Mouse (Mus musculus) midbrain, embryonic 15.5 days (tissue): ENCODE data around the gene Cacna1a. TPM values are rescaled to one million over a fixed set of nuclear protein-coding genes. Genes with fewer than 3 reads are reported as not detected.

ENCODE experiments used
- ATAC-seq: fragments of 200-750 bp; cut with Nextera tagmentation; replicated peaks from 2 replicates; pipeline ENCODE4 v1.8.0; 2017; ENCODE audit warnings: moderate TSS enrichment
- H3K27ac ChIP-seq: fragments of 300-500 bp; sonication (generic); 2 replicates; pipeline ENCODE4 v1.5.1; 2015; ENCODE audit warnings: mild to moderate bottlenecking, inconsistent platforms
- H3K27me3 ChIP-seq: fragments of 300-500 bp; sonication (generic); replicated peaks from 2 replicates; pipeline ENCODE4 v1.6.1; 2015; ENCODE audit warnings: inconsistent platforms
- H3K36me3 ChIP-seq: fragments of 300-500 bp; sonication (generic); replicated peaks from 2 replicates; pipeline ENCODE4 v1.6.1; 2015; ENCODE audit warnings: inconsistent platforms
- H3K4me1 ChIP-seq: fragments of 300-500 bp; sonication (generic); 2 replicates; pipeline ENCODE4 v1.6.1; 2015; ENCODE audit warnings: inconsistent platforms
- H3K4me2 ChIP-seq: fragments of 300-500 bp; sonication (generic); 2 replicates; pipeline ENCODE4 v1.6.1; 2015; ENCODE audit warnings: inconsistent platforms, mild to moderate bottlenecking, moderate library complexity
- H3K4me3 ChIP-seq: fragments of 300-500 bp; sonication (generic); 2 replicates; pipeline ENCODE4 v1.5.1; 2015; ENCODE audit warnings: mild to moderate bottlenecking, inconsistent platforms
- H3K9ac ChIP-seq: fragments of 300-500 bp; sonication (generic); 2 replicates; pipeline ENCODE4 v1.6.1; 2015; ENCODE audit warnings: mild to moderate bottlenecking, inconsistent platforms
- H3K9me3 ChIP-seq: fragments of 300-500 bp; sonication (generic); 2 replicates; pipeline ENCODE4 v1.6.1; 2016; ENCODE audit warnings: inconsistent platforms
- WGBS: fragments of 180-500 bp; shearing (Covaris S2); methylation state at CpG from one replicate; pipeline ENCODE4 v1.1.7; 2015; ENCODE audit warnings: mixed read lengths; 5-methylcytosine and 5-hydroxymethylcytosine counted together
- polyA plus RNA-seq: library from polyadenylated mRNA; unstranded; fragments of >200 nt; fragmentation: Nextera tagmentation; extraction: Ambion mirVana; gene quantifications from 2 replicates; pipeline ENCODE4 v1.2.1, GENCODE M21; 2015

Gene Cacna1a
- polyA plus RNA-seq, 1 experiment from 2014 or later: 24.8 TPM

GRCm38 (mm10) chr8:84654597-84654996 is 266.4 kb downstream of the Cacna1a start:
- 41% methylated on average over 4 of the region's 4 CpGs for WGBS
- H3K36me3 ChIP-seq: no peaks in the 10 kb centered on the region
- H3K4me2 ChIP-seq: no peak overlapping the region
- H3K9ac ChIP-seq: no peak overlapping the region
- ATAC-seq: no peak
- no peaks in the 10 kb centered on the region for H3K9me3 ChIP-seq
- no peak overlapping the region for H3K4me3 ChIP-seq
- H3K27ac ChIP-seq: no peak overlapping the region
- peaks cover 20% of the 10 kb centered on the region for H3K4me1 ChIP-seq
- no peaks in the 10 kb centered on the region; the same call in 1 of the 2 replicates for H3K27me3 ChIP-seq

DNA sequence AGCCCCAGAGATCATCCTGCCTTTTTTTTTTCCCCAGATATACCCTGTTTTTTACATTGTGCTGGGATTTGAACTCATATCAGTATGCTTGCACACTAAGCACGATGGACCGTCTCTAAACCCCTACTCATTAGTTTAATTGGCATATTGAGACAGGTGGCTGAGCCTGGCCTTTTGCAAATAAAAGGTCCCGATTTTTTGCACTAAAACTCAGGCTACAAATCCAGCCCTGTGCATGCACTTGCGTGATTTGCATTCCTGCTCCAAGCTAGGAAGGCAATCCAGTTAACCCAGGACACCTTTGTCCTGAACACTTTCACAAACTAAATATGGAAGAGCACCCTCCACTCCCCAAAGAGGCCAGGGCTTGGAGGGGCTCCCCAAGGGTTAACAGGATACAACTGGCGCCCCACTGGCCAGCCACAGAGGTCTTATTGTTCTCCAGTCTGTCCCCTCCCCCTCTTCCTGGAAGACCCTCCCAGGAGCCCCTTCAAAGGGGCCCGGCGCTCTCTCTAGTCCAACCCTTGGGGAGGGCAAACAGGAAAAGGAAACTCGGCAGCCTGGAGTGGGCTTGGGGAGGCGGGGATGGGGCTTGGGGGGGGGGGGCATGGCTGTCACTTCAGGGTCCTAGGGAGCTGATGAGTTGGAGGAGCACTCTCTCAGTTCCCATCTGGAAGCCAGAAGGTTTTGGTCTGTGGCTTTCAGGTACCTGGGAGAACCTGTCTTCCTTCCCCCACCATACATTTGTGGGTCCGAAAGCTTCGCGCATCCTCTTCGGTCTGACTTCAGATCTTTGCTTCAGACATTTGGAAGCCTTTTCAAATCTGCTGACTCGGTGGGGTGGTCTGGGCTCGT is 267.3 kb downstream of the Cacna1a start:
- H3K27ac ChIP-seq: peak overlapping the region; percentile 64
- peaks cover 29% of the 10 kb centered on the region for H3K4me1 ChIP-seq
- WGBS: 1% methylated on average over 15 of the region's 15 CpGs
- peak overlapping the region; percentile 42 for H3K4me2 ChIP-seq
- H3K9ac ChIP-seq: 0 out of 2 replicates have a peak overlapping the region, but pooled peaks have one; percentile 2
- no peaks in the 10 kb centered on the region; the same call in 1 of the 2 replicates for H3K27me3 ChIP-seq
- H3K4me3 ChIP-seq: peak overlapping the region; percentile 17
- no peaks in the 10 kb centered on the region for H3K9me3 ChIP-seq
- no peaks in the 10 kb centered on the region for H3K36me3 ChIP-seq
- peak; percentile 65 for ATAC-seq

DNA sequence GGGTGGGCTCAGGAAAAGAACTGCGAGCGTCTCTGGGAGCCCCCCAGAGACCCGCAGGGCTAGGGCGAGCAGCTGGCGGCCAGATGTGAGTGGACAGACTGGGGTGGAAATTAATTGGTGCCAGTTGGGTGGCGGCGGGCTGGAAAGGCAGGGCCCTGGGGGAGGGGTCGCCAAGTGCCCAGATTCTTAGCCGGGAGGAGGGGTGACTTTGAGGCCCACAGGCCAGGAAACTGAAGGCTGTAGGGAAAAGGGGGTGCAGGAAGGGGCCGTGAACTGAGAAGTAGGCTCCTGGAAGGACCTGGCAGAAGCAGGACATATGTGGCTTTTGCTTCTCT is 267.9 kb downstream of the Cacna1a start:
- Histone ChIP-seq H3K9me3 (no peaks in the 10 kb centered on the region), H3K4me1 (peaks cover 34% of the 10 kb centered on the region), H3K4me2 (peak overlapping the region; percentile 42), H3K4me3 (peak overlapping the region; percentile 17), H3K9ac (peak overlapping the region; percentile 2; the same call in 1 of the 2 replicates), H3K36me3 (no peaks in the 10 kb centered on the region), H3K27me3 (no peaks in the 10 kb centered on the region; the same call in 1 of the 2 replicates), H3K27ac (peak overlapping the region; percentile 64)
- ATAC-seq: no peak
- WGBS: under 1% methylated on average over 10 of the region's 10 CpGs

GRCm38 (mm10) chr8:84656641-84657126 is 268.4 kb downstream of the Cacna1a start:
- Histone ChIP-seq H3K9ac (peak overlapping the region; percentile 2; the same call in 1 of the 2 replicates), H3K27me3 (no peaks in the 10 kb centered on the region; the same call in 1 of the 2 replicates), H3K9me3 (no peaks in the 10 kb centered on the region), H3K27ac (peak overlapping the region; percentile 64), H3K36me3 (no peaks in the 10 kb centered on the region), H3K4me3 (peak overlapping the region; percentile 17), H3K4me2 (peak overlapping the region; percentile 42), H3K4me1 (peaks cover 38% of the 10 kb centered on the region)
- ATAC-seq: no peak; the same call in 1 of the 2 replicates
- WGBS: 4% methylated on average over 23 of the region's 23 CpGs

GRCm38 (mm10) chr8:84657203-84657602 is 269.0 kb downstream of the Cacna1a start:
- Histone ChIP-seq H3K4me3 (no peak overlapping the region), H3K36me3 (no peaks in the 10 kb centered on the region), H3K9me3 (no peaks in the 10 kb centered on the region), H3K4me1 (peaks cover 43% of the 10 kb centered on the region), H3K4me2 (0 out of 2 replicates have a peak overlapping the region, but pooled peaks have one; percentile 42), H3K9ac (no peak overlapping the region), H3K27me3 (no peaks in the 10 kb centered on the region; the same call in 1 of the 2 replicates), H3K27ac (0 out of 2 replicates have a peak overlapping the region, but pooled peaks have one; percentile 64)
- ATAC-seq: no peak

GRCm38 (mm10) chr8:84657680-84658079 is 269.4 kb downstream of the Cacna1a start:
- Histone ChIP-seq H3K36me3 (no peaks in the 10 kb centered on the region), H3K4me1 (peaks cover 47% of the 10 kb centered on the region), H3K9ac (no peak overlapping the region), H3K9me3 (no peaks in the 10 kb centered on the region), H3K4me3 (no peak overlapping the region), H3K4me2 (no peak overlapping the region), H3K27me3 (no peaks in the 10 kb centered on the region; the same call in 1 of the 2 replicates), H3K27ac (no peak overlapping the region)
- WGBS: 41% methylated on average over 4 of the region's 4 CpGs
- no peak for ATAC-seq

GRCm38 (mm10) chr8:84658951-84659350 is 270.7 kb downstream of the Cacna1a start:
- Histone ChIP-seq H3K4me1 (peaks cover 56% of the 10 kb centered on the region), H3K9ac (no peak overlapping the region), H3K36me3 (no peaks in the 10 kb centered on the region), H3K9me3 (no peaks in the 10 kb centered on the region), H3K27ac (no peak overlapping the region), H3K4me2 (no peak overlapping the region), H3K4me3 (no peak overlapping the region), H3K27me3 (no peaks in the 10 kb centered on the region; the same call in 1 of the 2 replicates)
- WGBS: 33% methylated on average over 1 of the region's 1 CpGs
- no peak for ATAC-seq

DNA sequence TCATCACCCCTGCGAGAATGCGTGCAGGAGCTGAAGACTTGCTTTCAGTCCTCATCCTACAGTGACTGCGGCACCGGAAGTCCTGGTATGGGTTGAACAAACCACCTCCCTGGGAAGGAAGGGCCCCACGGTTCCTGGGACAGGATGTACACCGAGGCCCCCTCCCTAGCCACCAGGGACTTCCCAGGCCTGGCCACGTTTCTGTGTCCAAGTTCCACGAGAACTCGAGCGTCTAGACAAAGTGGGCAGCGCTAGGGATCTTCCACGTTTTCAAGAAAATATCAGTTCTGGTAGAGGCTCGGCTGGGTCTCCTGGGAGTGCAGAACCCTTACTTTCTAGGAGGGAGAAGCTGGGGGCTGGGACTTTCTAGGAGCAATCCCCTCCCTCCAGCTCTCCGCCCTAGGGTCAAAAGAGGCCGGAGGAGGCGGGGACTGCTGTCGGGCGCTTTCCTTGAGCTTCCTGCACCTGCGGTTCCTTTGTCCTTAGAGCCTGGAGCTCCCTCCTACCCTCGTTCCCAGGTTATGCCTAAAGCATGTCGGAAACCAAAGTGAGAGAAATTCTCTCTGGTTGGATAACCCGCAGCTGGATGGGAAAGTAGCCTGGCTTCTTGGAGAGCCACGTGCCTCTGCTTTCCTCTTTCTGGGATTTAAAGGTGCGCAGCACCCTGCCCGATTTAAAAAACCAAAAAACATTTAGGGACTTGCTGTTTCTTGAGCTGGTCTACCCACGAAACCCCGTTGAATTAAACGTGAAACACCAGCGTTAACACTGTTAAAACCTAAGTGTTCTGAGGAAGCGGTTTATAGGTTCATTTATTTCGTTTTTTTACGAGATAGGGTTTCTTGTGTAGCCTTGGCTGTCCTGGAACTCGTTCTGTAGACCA is 271.9 kb downstream of the Cacna1a start:
- no peaks in the 10 kb centered on the region; the same call in 1 of the 2 replicates for H3K27me3 ChIP-seq
- H3K9me3 ChIP-seq: no peaks in the 10 kb centered on the region
- peak overlapping the region; percentile 73 for H3K4me2 ChIP-seq
- peak overlapping the region; percentile 20; the same call in 1 of the 2 replicates for H3K9ac ChIP-seq
- H3K4me3 ChIP-seq: peak overlapping the region; percentile 65
- ATAC-seq: no peak
- H3K36me3 ChIP-seq: no peaks in the 10 kb centered on the region
- H3K27ac ChIP-seq: peak overlapping the region; percentile 27; the same call in 1 of the 2 replicates
- H3K4me1 ChIP-seq: peaks cover 56% of the 10 kb centered on the region
- WGBS: 4% methylated on average over 33 of the region's 33 CpGs

GRCm38 (mm10) chr8:84660819-84661457 is 272.7 kb downstream of the Cacna1a start:
- H3K9ac ChIP-seq: peak overlapping the region; percentile 45; the same call in 1 of the 2 replicates
- WGBS: 3% methylated on average over 20 of the region's 20 CpGs
- no peaks in the 10 kb centered on the region for H3K36me3 ChIP-seq
- H3K4me3 ChIP-seq: peak overlapping the region; percentile 65
- no peaks in the 10 kb centered on the region; the same call in 1 of the 2 replicates for H3K27me3 ChIP-seq
- H3K9me3 ChIP-seq: no peaks in the 10 kb centered on the region
- H3K27ac ChIP-seq: no peak overlapping the region
- ATAC-seq: no peak
- H3K4me1 ChIP-seq: peaks cover 57% of the 10 kb centered on the region
- H3K4me2 ChIP-seq: peak overlapping the region; percentile 73

DNA sequence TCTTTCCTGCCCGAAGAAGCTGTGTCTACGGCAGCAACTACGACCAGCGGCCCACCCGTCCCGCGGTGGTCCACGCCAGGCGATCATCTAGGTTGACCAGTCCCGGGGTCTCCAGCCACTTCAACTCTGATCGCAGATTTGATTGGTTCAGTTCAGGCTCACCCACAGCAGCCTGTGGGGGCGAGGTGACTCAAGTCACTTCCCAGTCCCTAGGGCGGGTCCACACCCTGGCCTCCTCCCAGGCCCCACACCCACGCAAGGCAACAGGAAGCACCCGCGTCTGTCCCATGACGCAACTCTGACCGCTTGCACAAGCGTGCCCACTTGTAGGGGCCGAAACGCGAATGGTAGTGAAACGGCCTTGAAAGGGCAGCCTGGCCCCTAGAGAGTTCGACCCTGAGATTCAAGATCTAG is 273.2 kb downstream of the Cacna1a start:
- peak overlapping the region; percentile 45 for H3K9ac ChIP-seq
- 2% methylated on average over 24 of the region's 24 CpGs for WGBS
- H3K27ac ChIP-seq: peak overlapping the region; percentile 73
- H3K9me3 ChIP-seq: no peaks in the 10 kb centered on the region
- H3K4me3 ChIP-seq: peak overlapping the region; percentile 65
- ATAC-seq: no peak
- H3K27me3 ChIP-seq: no peaks in the 10 kb centered on the region; the same call in 1 of the 2 replicates
- no peaks in the 10 kb centered on the region for H3K36me3 ChIP-seq
- H3K4me1 ChIP-seq: peaks cover 57% of the 10 kb centered on the region
- peak overlapping the region; percentile 73 for H3K4me2 ChIP-seq

- Histone ChIP-seq H3K9ac (peak overlapping the region; percentile 45), H3K4me3 (peak overlapping the region; percentile 65), H3K27me3 (no peaks in the 10 kb centered on the region; the same call in 1 of the 2 replicates), H3K36me3 (no peaks in the 10 kb centered on the region), H3K27ac (peak overlapping the region; percentile 73), H3K4me2 (peak overlapping the region; percentile 73), H3K4me1 (peaks cover 55% of the 10 kb centered on the region), H3K9me3 (no peaks in the 10 kb centered on the region)
- WGBS: under 1% methylated on average over 61 of the region's 61 CpGs
- 0 out of 2 replicates have a peak, but pooled peaks have one; percentile 1 for ATAC-seq
These were observed 273.8 kb downstream of the Cacna1a start for GRCm38 (mm10) chr8:84661961-84662571.
